Mouse (Mus musculus) bone marrow macrophage, adult 2 months (primary cell): ENCODE measurements around the gene Tipin.

Experiments
- CTCF ChIP-seq: IDR thresholded peaks from 2 replicates; pipeline ENCODE4 v1.5.1; 2012; ENCODE audit warnings: low read depth, mild to moderate bottlenecking, low read length, moderate library complexity
- POLR2A ChIP-seq: IDR thresholded peaks from 2 replicates; pipeline ENCODE4 v1.6.1; 2012; ENCODE audit warnings: mild to moderate bottlenecking, low read depth, low read length, borderline replicate concordance

DNA sequence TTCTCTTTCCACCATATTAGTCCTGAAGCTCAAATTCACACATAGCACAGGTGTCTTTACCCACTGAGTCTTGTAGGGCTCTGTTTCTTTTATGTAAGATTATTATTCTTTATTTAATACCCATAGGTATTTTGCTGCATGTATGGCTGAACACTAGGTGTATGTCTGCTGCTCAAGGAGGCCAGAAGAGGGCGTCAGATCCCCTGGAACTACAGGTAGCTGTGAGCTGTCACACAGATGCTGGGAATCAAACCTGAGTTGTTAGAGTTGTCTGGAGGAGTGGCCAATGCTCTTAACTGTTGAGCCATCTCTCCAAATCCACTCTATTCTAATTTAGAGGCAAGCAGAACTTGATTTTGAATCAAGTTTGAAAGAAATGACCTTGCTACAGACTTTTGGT, 30.7 kb downstream of the Tipin start:
- no peak for TF ChIP-seq CTCF
- TF ChIP-seq POLR2A, result no peak
